Mouse (Mus musculus) frontal cortex, postnatal 14 days (tissue): Measurements from ENCODE around the gene Hsf2bp.
"Not testable (repeated sequence)": the region's sequence is repeated elsewhere in the genome, so short reads cannot be mapped to it uniquely, and the experiment has no call there.

ENCODE experiments used
- DNase-seq, 2 experiments: peaks; one replicate each; pipeline ENCODE4 v3.0.0; 2022; ENCODE audit warnings: low spot score in 2 of 2

Gene Hsf2bp

GRCm38 (mm10) chr17:32035609-32036508, at the start of gene Hsf2bp, which contains the start of gene Rrp1b:
Gene Hsf2bp (minus strand): TSS chr17:32036349.
Gene Rrp1b (plus strand): TSS chr17:32036100.
- peak; percentile 36 to 70 for DNase-seq

GRCm38 (mm10) chr17:32083351-32083750, 47.2 kb upstream of the Hsf2bp start:
- DNase-seq, result no peak

- peak in 1 of 2 experiments; percentile 30 for DNase-seq
These were observed 39.0 kb upstream of the Hsf2bp start for GRCm38 (mm10) chr17:32075164-32075563.

GRCm38 (mm10) chr17:32074658-32075057, 38.5 kb upstream of the Hsf2bp start:
- no peak for DNase-seq

DNA sequence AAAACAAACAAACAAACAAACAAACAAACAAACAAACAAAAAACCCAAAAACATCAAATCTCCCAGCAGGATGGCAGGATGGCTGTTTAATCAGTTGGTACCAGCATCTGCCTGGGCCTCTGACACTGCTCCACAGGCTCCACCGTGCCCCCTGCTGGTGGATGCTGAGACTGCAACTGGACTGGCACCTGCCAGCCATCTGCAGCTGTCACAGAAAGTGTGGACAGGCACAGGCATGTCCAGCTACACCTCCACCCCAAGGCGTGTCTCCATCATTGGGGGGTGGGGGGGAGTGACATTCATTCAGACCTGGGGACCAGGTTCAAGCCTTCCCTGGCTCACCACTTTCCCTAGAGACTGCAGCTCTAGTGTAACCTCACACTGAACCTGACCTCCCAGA, 37.2 kb upstream of the Hsf2bp start:
- DNase-seq, result peak; percentile 35 to 77

- DNase-seq, result no peak
These were observed 32.7 kb upstream of the Hsf2bp start for GRCm38 (mm10) chr17:32068810-32069209.

- DNase-seq, result no peak
These were observed 32.2 kb upstream of the Hsf2bp start for GRCm38 (mm10) chr17:32068381-32068780.

DNA sequence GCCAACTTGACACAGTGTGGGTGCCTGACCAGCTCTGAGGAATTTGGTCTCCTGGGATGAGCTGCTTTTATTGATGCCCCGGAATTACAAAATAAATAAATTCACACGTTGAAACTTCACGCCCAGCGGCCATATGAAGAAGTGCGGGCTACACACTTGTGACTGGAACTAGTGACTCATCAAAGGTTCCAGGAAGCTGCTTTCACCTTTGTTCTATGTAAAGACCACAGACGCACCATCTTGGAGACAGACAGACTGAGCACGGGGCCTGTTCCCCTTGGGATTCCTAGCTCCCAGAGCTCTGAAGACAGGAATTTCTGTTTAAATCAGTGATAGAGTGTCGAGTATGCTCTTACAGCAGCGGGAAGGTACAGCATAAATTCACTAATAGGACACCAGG, 31.4 kb upstream of the Hsf2bp start:
- DNase-seq, result no peak

GRCm38 (mm10) chr17:32064762-32065161, 28.6 kb upstream of the Hsf2bp start:
- DNase-seq, result not testable (repeated sequence)

GRCm38 (mm10) chr17:32063654-32064053, 27.5 kb upstream of the Hsf2bp start:
- DNase-seq, result no peak

- no peak for DNase-seq
These were observed 25.1 kb upstream of the Hsf2bp start for GRCm38 (mm10) chr17:32061219-32061618.

- no peak for DNase-seq
These were observed 22.9 kb upstream of the Hsf2bp start for GRCm38 (mm10) chr17:32059084-32059483.

DNA sequence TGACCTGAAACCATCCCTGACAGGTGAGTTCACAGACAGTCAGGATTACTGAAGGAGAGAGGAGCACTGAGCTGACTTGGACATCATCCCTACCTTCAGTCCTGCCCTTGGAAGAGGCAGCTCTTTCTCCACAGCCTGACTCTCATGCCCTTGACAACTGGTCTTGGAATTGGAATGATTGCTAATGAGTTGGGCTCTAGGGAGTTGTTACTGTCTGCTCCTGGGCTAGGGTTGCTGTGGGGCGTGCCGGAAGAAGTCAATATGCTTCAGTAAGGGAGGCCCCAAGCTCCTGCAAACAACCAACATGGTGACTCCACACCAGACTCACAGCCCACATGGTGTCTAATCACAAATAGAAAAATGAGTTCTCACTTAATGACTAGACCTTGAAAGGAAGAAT, 21.7 kb upstream of the Hsf2bp start:
- no peak for DNase-seq

DNA sequence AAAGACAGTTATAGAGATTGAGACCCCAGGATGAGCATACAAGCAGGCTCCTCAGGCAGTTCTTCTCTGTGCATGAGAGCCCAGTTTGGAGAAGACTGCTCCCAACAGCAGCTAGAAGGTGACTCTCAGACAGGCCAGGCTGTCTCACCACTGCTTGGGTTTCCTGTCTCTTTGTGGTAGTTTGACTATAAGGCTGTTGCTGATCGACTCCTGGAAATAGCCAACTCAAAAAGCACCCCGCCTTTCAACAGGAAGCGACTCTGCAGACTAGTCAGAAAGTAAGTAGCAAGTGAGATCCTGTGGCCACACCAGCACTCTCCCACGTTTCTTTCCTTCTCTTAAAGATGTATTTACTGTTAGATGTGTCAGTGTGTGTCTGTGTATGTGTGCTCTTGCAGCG, 17.5 kb upstream of the Hsf2bp start:
- no peak for DNase-seq

- peak in 1 of 2 experiments; percentile 24 for DNase-seq
These were observed 16.3 kb upstream of the Hsf2bp start for GRCm38 (mm10) chr17:32052237-32053080.

- DNase-seq, result no peak
These were observed 14.5 kb upstream of the Hsf2bp start for GRCm38 (mm10) chr17:32050609-32051008.

GRCm38 (mm10) chr17:32049914-32050313, 13.8 kb upstream of the Hsf2bp start:
- DNase-seq, result no peak

DNA sequence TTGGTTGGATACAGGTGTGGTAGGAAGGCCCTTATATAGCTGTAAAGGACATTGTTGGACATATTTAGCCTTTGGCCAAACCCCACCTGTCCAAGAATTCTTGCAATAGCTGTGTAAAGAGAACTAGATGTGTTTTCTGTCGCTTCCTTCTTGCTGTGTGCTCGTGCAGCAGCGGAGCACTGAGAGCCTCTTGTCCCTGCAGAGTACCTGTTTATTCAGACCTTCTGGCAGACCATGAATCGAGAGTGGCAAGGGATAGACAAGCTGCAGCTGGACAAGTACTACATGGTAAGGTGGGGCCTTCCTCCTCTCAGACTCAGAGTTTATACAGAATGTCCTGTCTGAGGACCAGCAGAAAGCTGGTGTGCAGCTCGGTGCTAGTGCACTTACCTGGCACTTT, 12.2 kb upstream of the Hsf2bp start:
- no peak for DNase-seq

- no peak for DNase-seq
These were observed 10.4 kb upstream of the Hsf2bp start for GRCm38 (mm10) chr17:32046541-32046940.

- no peak for DNase-seq
These were observed 4.1 kb upstream of the Hsf2bp start for GRCm38 (mm10) chr17:32040263-32040662.

- no peak for DNase-seq
These were observed 625 bp upstream of the Hsf2bp start for GRCm38 (mm10) chr17:32036509-32037438.
